Mouse (Mus musculus) bone marrow macrophage, adult 2 months (primary cell): Measurements from ENCODE around the gene Myh9.

Source experiments
- CTCF ChIP-seq: IDR thresholded peaks from 2 replicates; pipeline ENCODE4 v1.5.1; 2012; ENCODE audit warnings: low read depth, mild to moderate bottlenecking, low read length, moderate library complexity
- POLR2A ChIP-seq: IDR thresholded peaks from 2 replicates; pipeline ENCODE4 v1.6.1; 2012; ENCODE audit warnings: mild to moderate bottlenecking, low read depth, low read length, borderline replicate concordance

- no peak for TF ChIP-seq POLR2A
- TF ChIP-seq CTCF, result no peak
Observed at GRCm38 (mm10) chr15:77849039-77849436, 7.1 kb upstream of the Myh9 start.
